Mouse (Mus musculus) small intestine, adult 2 months (tissue): Measurements from ENCODE around the gene Otud4.

ENCODE experiments used
- CTCF ChIP-seq: fragments of 200-500 bp; IDR thresholded peaks from 2 replicates; pipeline ENCODE4 v1.5.1; 2012; ENCODE audit warnings: low read depth, mild to moderate bottlenecking, control low read depth, inconsistent platforms, low read length, moderate library complexity, mixed read lengths; ENCODE audit not compliant: insufficient replicate concordance, insufficient read length; ENCODE audit errors: extremely low read depth
- POLR2A ChIP-seq: fragments of 200-500 bp; IDR thresholded peaks from 2 replicates; pipeline ENCODE4 v1.6.1; 2012; ENCODE audit warnings: low read depth, mild to moderate bottlenecking, control low read depth, inconsistent platforms, low read length, moderate library complexity

DNA sequence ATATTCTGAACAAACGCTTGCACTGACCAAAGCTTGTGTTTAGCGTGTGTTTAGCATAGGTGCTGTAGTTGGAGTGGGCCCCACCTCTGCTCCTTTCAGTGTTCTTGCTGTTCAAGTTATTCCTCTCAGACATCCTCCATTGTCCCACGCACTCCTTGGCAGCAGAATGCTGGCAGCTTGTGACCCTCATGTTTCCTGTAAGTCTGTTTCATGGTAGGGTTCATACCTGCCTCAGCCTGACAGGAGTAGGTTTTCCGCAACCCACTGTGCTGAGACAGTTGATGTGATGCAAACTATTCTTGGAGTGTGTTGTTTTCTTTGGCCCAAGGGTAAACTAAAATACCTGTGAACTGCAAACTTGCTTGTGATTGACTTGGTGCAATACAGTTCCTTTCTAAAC lies 37.0 kb downstream of the Otud4 start:
- no peak for TF ChIP-seq CTCF
- TF ChIP-seq POLR2A = no peak
